Mouse (Mus musculus) ES-Bruce4 (cell line): ENCODE results near the gene Fer. TPM values are rescaled to one million over a fixed set of nuclear protein-coding genes. Genes with fewer than 3 reads are reported as not detected.
"Not testable (repeated sequence)": the region's sequence is repeated elsewhere in the genome, so short reads cannot be mapped to it uniquely, and the experiment has no call there.

Experiments used
- H3K27ac ChIP-seq: 2 replicates; pipeline ENCODE4 v1.5.1; 2012; ENCODE audit warnings: low read length, inconsistent platforms; ENCODE audit not compliant: insufficient read depth
- H3K27me3 ChIP-seq: 2 replicates; pipeline ENCODE4 v1.6.1; 2012; ENCODE audit warnings: mild to moderate bottlenecking, low read length, inconsistent platforms; ENCODE audit not compliant: control insufficient read depth, poor library complexity, insufficient read depth, severe bottlenecking
- H3K36me3 ChIP-seq: 2 replicates; pipeline ENCODE4 v1.6.1; 2012; ENCODE audit warnings: inconsistent platforms, mild to moderate bottlenecking, low read length, moderate library complexity; ENCODE audit not compliant: control insufficient read depth, poor library complexity, insufficient read depth, severe bottlenecking
- H3K4me1 ChIP-seq: one replicate; pipeline ENCODE4 v1.8.1; 2011; ENCODE audit warnings: low read length; ENCODE audit not compliant: control insufficient read depth, insufficient read depth
- H3K4me3 ChIP-seq: 2 replicates; pipeline ENCODE4 v1.5.1; 2011; ENCODE audit warnings: low read depth, mild to moderate bottlenecking, low read length
- H3K9ac ChIP-seq: 2 replicates; pipeline ENCODE4 v1.6.1; 2012; ENCODE audit warnings: low read depth, mild to moderate bottlenecking, inconsistent platforms; ENCODE audit not compliant: poor library complexity, severe bottlenecking
- H3K9me3 ChIP-seq: replicated peaks from 2 replicates; pipeline ENCODE4 v1.6.1; 2012; ENCODE audit warnings: mild to moderate bottlenecking, low read length, inconsistent platforms; ENCODE audit not compliant: control insufficient read depth, poor library complexity, insufficient read depth, severe bottlenecking
- CTCF ChIP-seq: IDR thresholded peaks from one replicate; pipeline ENCODE4 v1.8.1; 2011; ENCODE audit warnings: low read depth, low read length
- EP300 ChIP-seq: IDR thresholded peaks from 2 replicates; pipeline ENCODE4 v1.6.1; 2011; ENCODE audit warnings: low read depth, low read length; ENCODE audit not compliant: insufficient read depth
- POLR2A ChIP-seq: IDR thresholded peaks from one replicate; pipeline ENCODE4 v1.8.1; 2011; ENCODE audit warnings: low read length; ENCODE audit not compliant: insufficient read depth
- polyA plus RNA-seq: library from polyadenylated mRNA; stranded (reverse); fragments of >200 nt; gene quantifications from 2 replicates; pipeline ENCODE4 v1.2.4, GENCODE M21; 2011; ENCODE audit warnings: low read depth; ENCODE audit not compliant: missing spikeins, insufficient read depth, insufficient read length

Gene Fer
- polyA plus RNA-seq, 1 experiment: 28.9 TPM

DNA sequence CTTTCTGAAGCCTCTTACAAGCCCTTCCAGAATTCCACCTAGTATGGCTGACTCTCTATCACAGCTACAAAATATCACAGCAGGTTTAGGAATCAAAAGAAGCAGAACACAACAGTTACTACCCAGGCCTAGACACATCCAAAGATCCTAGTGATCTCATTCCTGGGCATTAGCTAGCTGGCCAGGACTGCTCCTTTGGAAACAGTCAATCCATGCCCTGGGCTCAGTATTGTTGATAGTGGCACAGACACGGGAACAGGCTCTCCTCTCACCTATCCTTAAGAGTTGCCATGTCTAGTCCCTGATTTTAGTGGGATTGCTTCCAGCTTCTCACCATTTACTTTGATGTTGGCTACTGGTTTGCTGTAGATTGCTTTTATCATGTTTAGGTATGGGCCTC, 20.6 kb upstream of the Fer start:
- no peak for TF ChIP-seq EP300
- TF ChIP-seq POLR2A: no peak
- no peak for TF ChIP-seq CTCF
- no peak overlapping the region for H3K27ac ChIP-seq
- no peaks in the 10 kb centered on the region for H3K27me3 ChIP-seq
- no peaks in the 10 kb centered on the region for H3K9me3 ChIP-seq
- H3K4me1 ChIP-seq: no peaks in the 10 kb centered on the region
- no peak overlapping the region for H3K9ac ChIP-seq
- H3K36me3 ChIP-seq: no peaks in the 10 kb centered on the region
- no peak overlapping the region for H3K4me3 ChIP-seq

DNA sequence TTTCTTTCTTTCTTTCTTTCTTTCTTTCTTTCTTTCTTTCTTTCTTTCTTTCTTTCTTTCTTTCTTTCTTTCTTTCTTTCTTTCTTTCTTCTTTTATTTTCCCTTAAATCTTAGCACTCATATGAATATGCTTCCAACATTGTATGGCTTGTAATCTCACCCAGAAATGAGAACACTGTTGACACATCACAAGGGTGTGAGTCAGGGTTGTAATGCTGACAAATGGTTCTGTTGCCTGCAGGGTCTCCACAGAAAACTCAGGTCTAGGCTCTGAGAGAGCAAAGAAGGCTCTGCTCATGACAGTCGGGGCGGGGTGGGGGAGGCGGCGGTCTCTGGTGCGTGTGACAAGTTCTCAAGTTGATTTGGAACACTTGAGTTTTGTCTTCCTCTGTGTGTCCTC, 17.9 kb upstream of the Fer start:
- Histone ChIP-seq H3K36me3 (no peaks in the 10 kb centered on the region), H3K27ac (no peak overlapping the region), H3K4me1 (no peaks in the 10 kb centered on the region), H3K27me3 (no peaks in the 10 kb centered on the region), H3K9ac (no peak overlapping the region), H3K4me3 (no peak overlapping the region), H3K9me3 (no peaks in the 10 kb centered on the region)
- TF ChIP-seq EP300: no peak
- no peak for TF ChIP-seq CTCF
- TF ChIP-seq POLR2A: no peak

GRCm38 (mm10) chr17:63845766-63846165, 17.1 kb upstream of the Fer start:
- not testable (repeated sequence) for H3K27ac ChIP-seq, H3K4me3 ChIP-seq, H3K36me3 ChIP-seq, H3K27me3 ChIP-seq, H3K4me1 ChIP-seq, H3K9me3 ChIP-seq, H3K9ac ChIP-seq

DNA sequence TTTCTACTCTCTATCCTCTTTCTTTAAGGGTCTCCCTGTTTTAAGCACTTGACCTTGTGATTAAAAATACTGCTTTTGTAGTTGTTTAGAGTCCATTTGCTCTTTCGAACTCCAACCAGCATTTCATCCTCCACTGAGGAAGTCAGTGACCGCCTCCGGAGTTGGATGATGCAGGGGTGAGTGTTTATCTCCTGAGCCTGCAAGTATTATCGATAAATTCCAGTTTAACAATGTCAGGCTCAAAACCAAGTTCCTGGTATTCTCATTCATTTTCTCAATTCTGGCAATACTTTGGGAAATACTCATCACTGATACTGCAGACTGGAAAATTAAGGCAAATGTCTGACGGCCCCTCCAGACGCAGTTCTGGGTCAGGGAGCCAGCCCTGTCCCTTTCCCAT, 13.7 kb upstream of the Fer start:
- no peak for TF ChIP-seq EP300
- no peak for TF ChIP-seq POLR2A
- TF ChIP-seq CTCF: no peak
- Histone ChIP-seq H3K27me3 (no peaks in the 10 kb centered on the region), H3K36me3 (no peaks in the 10 kb centered on the region), H3K4me1 (no peaks in the 10 kb centered on the region), H3K9me3 (no peaks in the 10 kb centered on the region), H3K4me3 (peak overlapping the region; percentile 73), H3K27ac (no peak overlapping the region), H3K9ac (peak overlapping the region; percentile 56)

DNA sequence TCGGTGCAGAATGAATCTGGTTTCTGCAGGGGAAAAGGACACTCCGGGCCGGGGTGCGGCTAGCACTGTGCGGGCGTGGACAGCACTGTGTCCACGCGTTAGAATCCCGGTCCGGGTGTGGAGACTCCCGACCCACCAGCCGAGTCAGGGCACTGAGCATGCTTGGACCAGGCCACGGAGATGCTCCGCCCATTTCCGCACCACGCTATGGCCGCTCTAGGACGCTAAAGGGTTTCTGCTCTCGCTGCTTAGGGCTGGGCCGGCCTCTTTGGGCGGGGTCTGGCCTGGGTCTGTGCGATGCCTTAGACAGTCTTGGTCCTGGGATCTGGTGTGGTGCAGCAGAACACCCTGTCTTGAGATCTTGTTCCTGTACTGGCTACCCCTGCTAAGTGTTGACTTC, 13.3 kb upstream of the Fer start:
- Histone ChIP-seq H3K4me3 (peak overlapping the region; percentile 73), H3K27ac (no peak overlapping the region), H3K9me3 (no peaks in the 10 kb centered on the region), H3K9ac (peak overlapping the region; percentile 56), H3K27me3 (no peaks in the 10 kb centered on the region), H3K36me3 (no peaks in the 10 kb centered on the region), H3K4me1 (no peaks in the 10 kb centered on the region)
- peak; percentile 64; the same call in 1 of the 2 replicates for TF ChIP-seq EP300
- TF ChIP-seq POLR2A: peak; percentile 74
- no peak for TF ChIP-seq CTCF

DNA sequence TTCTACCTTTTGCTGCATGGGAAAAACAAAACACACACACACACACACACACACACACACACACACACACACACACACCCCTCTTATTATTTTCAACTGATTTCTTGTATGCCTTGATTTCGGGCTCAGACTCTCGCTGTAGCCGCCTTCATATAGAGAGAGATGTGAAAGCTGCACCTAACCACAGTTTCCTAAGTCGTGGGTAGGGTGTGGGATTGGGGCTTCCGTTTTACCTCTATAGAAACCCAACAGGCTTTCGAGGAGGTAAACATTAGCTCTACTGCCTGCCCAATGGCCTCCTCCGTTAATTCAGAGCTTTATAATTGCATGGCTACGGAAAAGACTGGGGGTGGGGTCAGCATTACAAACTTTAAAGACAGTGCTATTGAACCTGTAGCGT, 12.8 kb upstream of the Fer start:
- H3K36me3 ChIP-seq: no peaks in the 10 kb centered on the region
- no peak overlapping the region for H3K9ac ChIP-seq
- no peak overlapping the region for H3K4me3 ChIP-seq
- no peaks in the 10 kb centered on the region for H3K27me3 ChIP-seq
- no peak for TF ChIP-seq CTCF
- TF ChIP-seq EP300: no peak
- TF ChIP-seq POLR2A: no peak
- H3K9me3 ChIP-seq: no peaks in the 10 kb centered on the region
- no peaks in the 10 kb centered on the region for H3K4me1 ChIP-seq
- no peak overlapping the region for H3K27ac ChIP-seq
